Mouse (Mus musculus) cerebellum, adult 9-11 months (tissue): Measurements from ENCODE around the gene Blmh.

Source experiments
- DNase-seq: peaks from one replicate; pipeline ENCODE4 v3.0.0; 2022

Gene Blmh

GRCm38 (mm10) chr11:76924759-76925236, at the start of gene Blmh:
TSS of gene Blmh (plus strand) at chr11:76924809.
- no peak for DNase-seq

- DNase-seq: no peak
These were observed 44.8 kb upstream of the Blmh start for GRCm38 (mm10) chr11:76879816-76880215.

GRCm38 (mm10) chr11:76884451-76884850, 40.2 kb upstream of the Blmh start:
- DNase-seq: no peak

GRCm38 (mm10) chr11:76889339-76890164, 35.1 kb upstream of the Blmh start:
- no peak for DNase-seq

GRCm38 (mm10) chr11:76891171-76891570, 33.4 kb upstream of the Blmh start:
- DNase-seq: no peak

GRCm38 (mm10) chr11:76891738-76892349, 32.8 kb upstream of the Blmh start:
- no peak for DNase-seq

GRCm38 (mm10) chr11:76892972-76893371, 31.6 kb upstream of the Blmh start:
- no peak for DNase-seq

GRCm38 (mm10) chr11:76893570-76893969, 31.0 kb upstream of the Blmh start:
- DNase-seq: no peak

GRCm38 (mm10) chr11:76894240-76894639, 30.4 kb upstream of the Blmh start:
- DNase-seq: peak; percentile 58

- no peak for DNase-seq
These were observed 28.2 kb upstream of the Blmh start for GRCm38 (mm10) chr11:76896360-76896759.

GRCm38 (mm10) chr11:76897126-76897525, 27.5 kb upstream of the Blmh start:
- no peak for DNase-seq

GRCm38 (mm10) chr11:76897871-76898270, 26.7 kb upstream of the Blmh start:
- DNase-seq: no peak

GRCm38 (mm10) chr11:76898751-76899150, 25.9 kb upstream of the Blmh start:
- no peak for DNase-seq

GRCm38 (mm10) chr11:76899758-76900738, 24.6 kb upstream of the Blmh start:
- no peak for DNase-seq

GRCm38 (mm10) chr11:76901579-76902361, 22.8 kb upstream of the Blmh start, which contains the start of gene Tmigd1:
TSS of gene Tmigd1 (plus strand) at chr11:76902159.
- no peak for DNase-seq

GRCm38 (mm10) chr11:76904340-76904739, 20.3 kb upstream of the Blmh start:
- DNase-seq: no peak

- no peak for DNase-seq
These were observed 16.0 kb upstream of the Blmh start for GRCm38 (mm10) chr11:76908651-76909050.

GRCm38 (mm10) chr11:76911325-76912054, 13.1 kb upstream of the Blmh start:
- peak; percentile 10 for DNase-seq

GRCm38 (mm10) chr11:76912055-76912395, 12.6 kb upstream of the Blmh start:
- DNase-seq: peak; percentile 38

GRCm38 (mm10) chr11:76914366-76914765, 10.2 kb upstream of the Blmh start:
- no peak for DNase-seq

- DNase-seq: no peak
These were observed 7.9 kb upstream of the Blmh start for GRCm38 (mm10) chr11:76916539-76917229.
